Mouse (Mus musculus) heart, embryonic 16.5 days (tissue): ENCODE data around the gene Gnb1l. TPM values are rescaled to one million over a fixed set of nuclear protein-coding genes. Genes with fewer than 3 reads are reported as not detected.
A peak's percentile ranks its signal among the peaks of the same experiment; 100 is the strongest.

ENCODE experiments used
- ATAC-seq: fragments of 200-750 bp; cut with Nextera tagmentation; replicated peaks from 2 replicates; pipeline ENCODE4 v1.8.0; 2017; ENCODE audit warnings: moderate number of reproducible peaks; ENCODE audit not compliant: insufficient read depth, low FRiP score; ENCODE audit errors: extremely low read depth
- H3K27ac ChIP-seq: fragments of 300-500 bp; sonication (generic); 2 replicates; pipeline ENCODE4 v1.5.1; 2014; ENCODE audit warnings: mild to moderate bottlenecking, low read length, control low read depth, moderate library complexity
- H3K27me3 ChIP-seq: fragments of 300-500 bp; sonication (generic); 2 replicates; pipeline ENCODE4 v1.6.1; 2014; ENCODE audit warnings: low read length, mixed read lengths; ENCODE audit not compliant: control insufficient read depth, insufficient read depth
- H3K36me3 ChIP-seq: fragments of 300-500 bp; sonication (generic); 2 replicates; pipeline ENCODE4 v1.6.1; 2014; ENCODE audit not compliant: control insufficient read depth, insufficient read depth
- H3K4me1 ChIP-seq: fragments of 300-500 bp; sonication (generic); 2 replicates; pipeline ENCODE4 v1.6.1; 2014; ENCODE audit warnings: low read length, mixed read lengths; ENCODE audit not compliant: control insufficient read depth, insufficient read depth
- H3K4me2 ChIP-seq: fragments of 300-500 bp; sonication (generic); 2 replicates; pipeline ENCODE4 v1.6.1; 2014; ENCODE audit warnings: low read depth, mild to moderate bottlenecking, control low read depth, low read length
- H3K4me3 ChIP-seq: fragments of 300-500 bp; sonication (generic); 2 replicates; pipeline ENCODE4 v1.5.1; 2014; ENCODE audit warnings: mild to moderate bottlenecking, control low read depth, low read length
- H3K9ac ChIP-seq: fragments of 300-500 bp; sonication (generic); 2 replicates; pipeline ENCODE4 v1.6.1; 2014; ENCODE audit warnings: low read length, control low read depth
- H3K9me3 ChIP-seq: fragments of 300-500 bp; sonication (generic); replicated peaks from 2 replicates; pipeline ENCODE4 v1.6.1; 2016; ENCODE audit warnings: low read length; ENCODE audit not compliant: control insufficient read depth
- WGBS: fragments of 180-500 bp; shearing (Covaris S2); extraction: QIAGEN DNeasy Blood & Tissue Kit; methylation state at CpG from one replicate; pipeline ENCODE4 v1.1.7; 2014; 5-methylcytosine and 5-hydroxymethylcytosine counted together
- polyA plus RNA-seq: library from polyadenylated mRNA; unstranded; fragments of >200 nt; fragmentation: Nextera tagmentation; extraction: Ambion mirVana; gene quantifications from 2 replicates; pipeline ENCODE4 v1.2.1, GENCODE M21; 2015

The Gnb1l gene
- polyA plus RNA-seq, 1 experiment from 2014 or later, result 12.7 TPM

DNA sequence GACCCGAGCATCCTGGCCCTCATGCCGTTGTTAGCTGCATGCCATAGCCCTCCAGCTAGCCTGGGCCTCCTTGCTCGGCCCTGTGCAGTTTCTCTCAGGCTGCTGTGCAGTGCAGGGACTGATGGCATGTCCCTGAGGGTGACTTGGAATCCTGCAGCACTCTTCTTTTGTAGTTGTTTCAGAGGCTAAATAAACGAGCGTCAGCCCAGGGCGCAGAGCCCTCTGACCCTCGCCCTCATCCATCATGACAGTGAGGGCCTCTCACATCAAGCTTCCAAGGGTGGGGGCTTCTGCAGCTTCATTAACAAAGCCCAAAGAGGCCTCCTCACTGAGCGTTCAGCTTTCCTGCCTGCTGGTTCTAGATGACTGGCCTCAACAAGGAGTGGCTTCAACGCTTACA lies 53.1 kb downstream of the Gnb1l start:
- ATAC-seq, result no peak
- Histone ChIP-seq H3K27me3 (no peaks in the 10 kb centered on the region; the same call in 1 of the 2 replicates), H3K9ac (no peak overlapping the region)

GRCm38 (mm10) chr16:18552106-18552710 lies 53.7 kb downstream of the Gnb1l start:
- Histone ChIP-seq H3K27ac (no peak overlapping the region), H3K36me3 (no peaks in the 10 kb centered on the region), H3K9ac (no peak overlapping the region), H3K4me2 (no peak overlapping the region), H3K4me1 (peaks cover 7% of the 10 kb centered on the region), H3K27me3 (no peaks in the 10 kb centered on the region; the same call in 1 of the 2 replicates), H3K4me3 (no peak overlapping the region), H3K9me3 (no peaks in the 10 kb centered on the region)
- ATAC-seq, result no peak
- 71% methylated on average over 11 of the region's 11 CpGs for WGBS

More for the DNA sequence above, 53.1 kb downstream of the Gnb1l start:
- Histone ChIP-seq H3K4me1 (peaks cover 7% of the 10 kb centered on the region), H3K4me3 (no peak overlapping the region), H3K27ac (no peak overlapping the region), H3K9me3 (no peaks in the 10 kb centered on the region), H3K4me2 (no peak overlapping the region), H3K36me3 (no peaks in the 10 kb centered on the region)
- 54% methylated on average over 9 of the region's 9 CpGs for WGBS

DNA sequence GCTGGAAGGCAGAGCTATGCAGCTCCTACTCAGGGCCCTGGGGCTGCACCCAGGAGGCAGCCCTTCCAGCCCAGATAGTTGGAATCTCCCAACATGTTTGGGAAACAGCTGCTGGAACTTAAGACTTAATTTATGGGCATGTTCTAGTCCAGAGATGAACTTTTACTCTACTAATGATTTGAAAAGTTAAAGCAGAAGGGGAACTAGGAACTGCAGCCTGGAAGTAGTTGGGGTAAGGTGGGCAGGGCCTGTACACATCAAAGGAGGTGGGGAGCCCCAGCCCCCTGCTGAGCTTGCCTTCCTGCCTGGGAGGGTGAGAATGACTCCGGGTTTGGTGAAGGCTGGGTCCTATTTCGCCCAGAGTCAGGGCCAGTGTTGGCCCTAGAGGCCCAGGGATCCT lies 56.2 kb downstream of the Gnb1l start:
- Histone ChIP-seq H3K27me3 (no peaks in the 10 kb centered on the region; the same call in 1 of the 2 replicates), H3K36me3 (no peaks in the 10 kb centered on the region), H3K27ac (no peak overlapping the region), H3K4me3 (no peak overlapping the region), H3K4me2 (no peak overlapping the region), H3K4me1 (peaks cover 7% of the 10 kb centered on the region), H3K9ac (no peak overlapping the region), H3K9me3 (no peaks in the 10 kb centered on the region)
- WGBS, result 65% methylated on average over 2 of the region's 2 CpGs
- no peak for ATAC-seq

DNA sequence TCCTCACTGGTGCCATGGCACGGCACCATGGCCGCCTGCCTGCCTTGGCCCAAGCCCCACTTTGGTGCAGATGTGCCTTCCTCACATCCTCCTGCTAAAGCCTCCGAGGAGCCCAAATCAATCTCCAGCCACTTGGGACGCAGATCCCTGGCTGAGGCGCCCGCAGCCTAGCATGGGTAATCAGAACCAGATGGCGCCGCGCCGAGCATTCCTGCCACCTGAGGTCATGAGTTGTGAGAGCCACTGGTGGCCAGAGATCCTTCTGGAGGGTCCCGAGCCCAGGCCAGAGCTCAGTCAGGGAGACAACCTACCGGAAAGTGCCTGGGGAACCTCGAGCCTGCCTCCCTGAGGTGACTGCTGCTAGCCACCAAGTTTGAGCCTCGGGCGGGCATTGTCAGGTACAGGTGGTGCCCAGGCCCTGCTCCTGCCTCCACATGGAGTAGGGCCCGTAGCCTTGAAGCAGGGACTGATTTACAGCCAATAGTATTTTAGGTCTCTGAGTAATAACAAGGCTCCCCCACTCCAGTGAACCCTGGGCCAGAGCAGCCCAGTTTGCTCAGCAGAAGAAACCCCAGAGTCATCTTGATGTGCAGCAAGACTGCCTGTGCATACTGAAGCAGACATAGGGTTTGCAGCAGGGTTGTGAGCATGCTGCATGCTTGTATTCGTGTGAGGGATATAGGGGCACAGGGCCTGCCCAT lies 56.9 kb downstream of the Gnb1l start:
- Histone ChIP-seq H3K27me3 (no peaks in the 10 kb centered on the region; the same call in 1 of the 2 replicates), H3K4me1 (peaks cover 7% of the 10 kb centered on the region), H3K4me3 (no peak overlapping the region), H3K4me2 (no peak overlapping the region), H3K9me3 (no peaks in the 10 kb centered on the region), H3K27ac (no peak overlapping the region), H3K9ac (0 out of 2 replicates have a peak overlapping the region, but pooled peaks have one; percentile 33), H3K36me3 (no peaks in the 10 kb centered on the region)
- ATAC-seq, result peak; percentile 65
- WGBS, result 35% methylated on average over 17 of the region's 17 CpGs

- H3K4me3 ChIP-seq, result no peak overlapping the region
- no peak overlapping the region for H3K27ac ChIP-seq
- H3K9me3 ChIP-seq, result no peaks in the 10 kb centered on the region
- peaks cover 7% of the 10 kb centered on the region for H3K4me1 ChIP-seq
- 69% methylated on average over 3 of the region's 3 CpGs for WGBS
- no peak overlapping the region for H3K9ac ChIP-seq
- H3K36me3 ChIP-seq, result no peaks in the 10 kb centered on the region
- H3K27me3 ChIP-seq, result no peaks in the 10 kb centered on the region; the same call in 1 of the 2 replicates
- no peak for ATAC-seq
- no peak overlapping the region for H3K4me2 ChIP-seq
Observed at GRCm38 (mm10) chr16:18556461-18556860, 57.9 kb downstream of the Gnb1l start.

- Histone ChIP-seq H3K4me3 (no peak overlapping the region), H3K9me3 (no peaks in the 10 kb centered on the region), H3K4me1 (peaks cover 7% of the 10 kb centered on the region), H3K36me3 (no peaks in the 10 kb centered on the region), H3K4me2 (no peak overlapping the region), H3K27me3 (no peaks in the 10 kb centered on the region), H3K27ac (no peak overlapping the region), H3K9ac (no peak overlapping the region)
- 42% methylated on average over 2 of the region's 2 CpGs for WGBS
- peak; percentile 65; the same call in 1 of the 2 replicates for ATAC-seq
Observed at GRCm38 (mm10) chr16:18564472-18564871, 66.0 kb downstream of the Gnb1l start.

GRCm38 (mm10) chr16:18568599-18568998 lies 70.1 kb downstream of the Gnb1l start:
- Histone ChIP-seq H3K27ac (no peak overlapping the region), H3K36me3 (no peaks in the 10 kb centered on the region), H3K9me3 (0 out of 2 replicates have a peak, but pooled peaks cover 4% of the 10 kb centered on the region), H3K4me1 (peaks cover 7% of the 10 kb centered on the region), H3K9ac (no peak overlapping the region), H3K27me3 (no peaks in the 10 kb centered on the region), H3K4me2 (no peak overlapping the region), H3K4me3 (no peak overlapping the region)
- WGBS, result 80% methylated on average over 7 of the region's 7 CpGs
- no peak for ATAC-seq

DNA sequence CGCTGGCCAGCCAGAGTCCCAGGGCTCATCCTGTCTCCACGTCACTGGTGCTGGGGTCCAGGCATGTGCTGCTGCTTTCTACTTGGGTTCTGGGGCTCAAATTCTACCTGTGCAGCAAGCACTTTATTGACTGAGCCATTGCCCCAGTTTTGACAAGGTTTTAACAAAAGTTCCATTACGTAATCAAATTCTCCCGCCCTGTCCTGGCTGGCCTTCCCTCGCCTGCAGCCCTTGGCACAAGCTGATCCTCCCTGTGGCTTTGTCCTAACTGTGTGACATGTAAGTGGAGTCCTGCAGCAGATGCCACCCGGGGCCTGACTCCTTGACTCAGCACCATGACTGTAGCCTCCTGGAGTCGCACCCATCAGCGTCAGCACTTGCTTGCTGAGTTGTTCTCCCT lies 75.7 kb downstream of the Gnb1l start:
- 69% methylated on average over 8 of the region's 8 CpGs for WGBS
- no peak for ATAC-seq
- Histone ChIP-seq H3K9me3 (0 out of 2 replicates have a peak, but pooled peaks cover 4% of the 10 kb centered on the region), H3K4me3 (no peak overlapping the region), H3K9ac (no peak overlapping the region), H3K27me3 (peaks cover 7% of the 10 kb centered on the region; the same call in 1 of the 2 replicates), H3K27ac (no peak overlapping the region), H3K36me3 (no peaks in the 10 kb centered on the region), H3K4me1 (no peaks in the 10 kb centered on the region), H3K4me2 (no peak overlapping the region)

- Histone ChIP-seq H3K27ac (no peak overlapping the region), H3K36me3 (no peaks in the 10 kb centered on the region), H3K4me2 (no peak overlapping the region), H3K4me1 (peaks cover 10% of the 10 kb centered on the region), H3K4me3 (no peak overlapping the region), H3K9ac (no peak overlapping the region), H3K9me3 (no peaks in the 10 kb centered on the region), H3K27me3 (peaks cover 32% of the 10 kb centered on the region)
- no peak for ATAC-seq
- whole genome bisulfite sequencing, result 36% methylated on average over 3 of the region's 3 CpGs
Observed at GRCm38 (mm10) chr16:18577071-18577470, 78.6 kb downstream of the Gnb1l start.
